Mouse (Mus musculus) testis, adult 2 months (tissue): ENCODE measurements around the gene Sart1. TPM values are rescaled to one million over a fixed set of nuclear protein-coding genes. Genes with fewer than 3 reads are reported as not detected.
A peak's percentile ranks its signal among the peaks of the same experiment; 100 is the strongest.

Experiments
- H3K27ac ChIP-seq: fragments of 200-500 bp; 2 replicates; pipeline ENCODE4 v1.5.1; 2012; ENCODE audit warnings: low read depth, low read length; ENCODE audit not compliant: control insufficient read depth, insufficient read depth
- H3K27me3 ChIP-seq: fragments of 200-500 bp; 2 replicates; pipeline ENCODE4 v1.6.1; 2012; ENCODE audit warnings: mild to moderate bottlenecking, low read length, moderate library complexity; ENCODE audit not compliant: control insufficient read depth, insufficient read depth
- H3K36me3 ChIP-seq: fragments of 200-500 bp; 2 replicates; pipeline ENCODE4 v1.6.1; 2012; ENCODE audit warnings: mild to moderate bottlenecking, low read length; ENCODE audit not compliant: control insufficient read depth, insufficient read depth
- H3K4me1 ChIP-seq: fragments of 200-500 bp; 2 replicates; pipeline ENCODE4 v1.6.1; 2012; ENCODE audit warnings: low read length; ENCODE audit not compliant: control insufficient read depth, insufficient read depth
- H3K4me3 ChIP-seq: fragments of 200-500 bp; 2 replicates; pipeline ENCODE4 v1.5.1; 2012; ENCODE audit warnings: low read depth, mild to moderate bottlenecking, low read length, moderate library complexity, mixed read lengths; ENCODE audit not compliant: control insufficient read depth
- CTCF ChIP-seq: fragments of 200-500 bp; IDR thresholded peaks from 2 replicates; pipeline ENCODE4 v1.5.1; 2012; ENCODE audit warnings: low read depth, mild to moderate bottlenecking, inconsistent platforms, low read length, moderate library complexity; ENCODE audit not compliant: control insufficient read depth, insufficient read depth, insufficient replicate concordance
- POLR2A ChIP-seq: fragments of 200-500 bp; IDR thresholded peaks from 2 replicates; pipeline ENCODE4 v1.6.1; 2012; ENCODE audit warnings: low read depth, mild to moderate bottlenecking, inconsistent platforms, low read length, moderate library complexity; ENCODE audit not compliant: control insufficient read depth
- polyA plus RNA-seq: library from polyadenylated mRNA; depleted of rRNA; stranded (reverse); fragments of >200 nt; gene quantifications from 2 replicates; pipeline ENCODE4 v1.2.3, GENCODE M21; 2012

Gene Sart1
- polyA plus RNA-seq, 1 experiment: 32.8 TPM

- Histone ChIP-seq H3K27ac (no peak overlapping the region), H3K4me3 (no peak overlapping the region), H3K27me3 (no peaks in the 10 kb centered on the region), H3K4me1 (peaks cover 5% of the 10 kb centered on the region), H3K36me3 (peaks cover 6% of the 10 kb centered on the region)
- TF ChIP-seq CTCF: no peak
- no peak for TF ChIP-seq POLR2A
Observed at GRCm38 (mm10) chr19:5384715-5385114, 3.8 kb downstream of the Sart1 start.

- TF ChIP-seq POLR2A (no peak), CTCF (no peak)
- Histone ChIP-seq H3K36me3 (peaks cover 6% of the 10 kb centered on the region), H3K4me3 (no peak overlapping the region), H3K4me1 (no peaks in the 10 kb centered on the region; the same call in none of the 2 replicates), H3K27ac (no peak overlapping the region), H3K27me3 (no peaks in the 10 kb centered on the region)
Observed at GRCm38 (mm10) chr19:5383326-5383725, 5.2 kb downstream of the Sart1 start.

- Histone ChIP-seq H3K4me1 (no peaks in the 10 kb centered on the region; the same call in 1 of the 2 replicates), H3K4me3 (no peak overlapping the region), H3K27ac (no peak overlapping the region), H3K27me3 (no peaks in the 10 kb centered on the region), H3K36me3 (peaks cover 2% of the 10 kb centered on the region; the same call in 1 of the 2 replicates)
- TF ChIP-seq CTCF: no peak
- no peak for TF ChIP-seq POLR2A
Observed at GRCm38 (mm10) chr19:5377446-5377845, 11.1 kb downstream of the Sart1 start.

- no peak overlapping the region for H3K27ac ChIP-seq
- H3K4me1 ChIP-seq: no peaks in the 10 kb centered on the region; the same call in 1 of the 2 replicates
- H3K27me3 ChIP-seq: no peaks in the 10 kb centered on the region
- no peak overlapping the region for H3K4me3 ChIP-seq
- peaks cover 7% of the 10 kb centered on the region for H3K36me3 ChIP-seq
- no peak for TF ChIP-seq CTCF
- TF ChIP-seq POLR2A: no peak
Observed at GRCm38 (mm10) chr19:5374748-5375147, 13.8 kb downstream of the Sart1 start.

- TF ChIP-seq POLR2A (no peak), CTCF (no peak)
- peaks cover 8% of the 10 kb centered on the region for H3K36me3 ChIP-seq
- H3K4me3 ChIP-seq: no peak overlapping the region
- H3K27ac ChIP-seq: no peak overlapping the region
- H3K4me1 ChIP-seq: no peaks in the 10 kb centered on the region; the same call in 1 of the 2 replicates
- no peaks in the 10 kb centered on the region for H3K27me3 ChIP-seq
Observed at GRCm38 (mm10) chr19:5374177-5374576, 14.3 kb downstream of the Sart1 start.

- H3K27ac ChIP-seq: no peak overlapping the region
- peaks cover 9% of the 10 kb centered on the region for H3K36me3 ChIP-seq
- H3K27me3 ChIP-seq: no peaks in the 10 kb centered on the region
- peaks cover 5% of the 10 kb centered on the region for H3K4me1 ChIP-seq
- H3K4me3 ChIP-seq: no peak overlapping the region
- TF ChIP-seq CTCF: no peak
- no peak for TF ChIP-seq POLR2A
Observed at GRCm38 (mm10) chr19:5372724-5373123, 15.8 kb downstream of the Sart1 start.

- Histone ChIP-seq H3K27me3 (no peaks in the 10 kb centered on the region), H3K4me1 (peaks cover 7% of the 10 kb centered on the region), H3K27ac (no peak overlapping the region), H3K36me3 (peaks cover 9% of the 10 kb centered on the region), H3K4me3 (no peak overlapping the region)
- no peak for TF ChIP-seq CTCF
- TF ChIP-seq POLR2A: no peak
Observed at GRCm38 (mm10) chr19:5370932-5371331, 17.6 kb downstream of the Sart1 start.

- H3K27me3 ChIP-seq: no peaks in the 10 kb centered on the region
- H3K4me3 ChIP-seq: peak overlapping the region; percentile 100
- peak overlapping the region; percentile 99 for H3K27ac ChIP-seq
- peaks cover 20% of the 10 kb centered on the region for H3K4me1 ChIP-seq
- TF ChIP-seq POLR2A: no peak
- H3K36me3 ChIP-seq: peaks cover 9% of the 10 kb centered on the region
Observed at GRCm38 (mm10) chr19:5367455-5367854, 21.0 kb downstream of the Sart1 start.
